Mouse (Mus musculus) lung, embryonic 16.5 days (tissue): ENCODE results near the gene Fignl2. TPM values are rescaled to one million over a fixed set of nuclear protein-coding genes. Genes with fewer than 3 reads are reported as not detected.
A peak's percentile ranks its signal among the peaks of the same experiment; 100 is the strongest.

ENCODE experiments used
- ATAC-seq: fragments of 200-750 bp; cut with Nextera tagmentation; 2 replicates; pipeline ENCODE4 v1.8.0; 2017; ENCODE audit warnings: low read depth, mild to moderate bottlenecking, moderate library complexity
- H3K27ac ChIP-seq: fragments of 300-500 bp; sonication (generic); 2 replicates; pipeline ENCODE4 v1.5.1; 2014; ENCODE audit warnings: mild to moderate bottlenecking, control low read depth, low read length
- H3K27me3 ChIP-seq: fragments of 300-500 bp; sonication (generic); 2 replicates; pipeline ENCODE4 v1.6.1; 2014; ENCODE audit warnings: low read depth, low read length, mixed read lengths; ENCODE audit not compliant: control insufficient read depth, insufficient read depth
- H3K36me3 ChIP-seq: fragments of 300-500 bp; sonication (generic); 2 replicates; pipeline ENCODE4 v1.6.1; 2014; ENCODE audit warnings: low read length; ENCODE audit not compliant: control insufficient read depth, insufficient read depth
- H3K4me1 ChIP-seq: fragments of 300-500 bp; sonication (generic); replicated peaks from 2 replicates; pipeline ENCODE4 v1.6.1; 2014; ENCODE audit warnings: low read length, mixed read lengths; ENCODE audit not compliant: control insufficient read depth, insufficient read depth
- H3K4me2 ChIP-seq: fragments of 300-500 bp; sonication (generic); 2 replicates; pipeline ENCODE4 v1.6.1; 2014; ENCODE audit warnings: low read depth, low read length, control low read depth
- H3K4me3 ChIP-seq: fragments of 300-500 bp; sonication (generic); 2 replicates; pipeline ENCODE4 v1.5.1; 2014; ENCODE audit warnings: mild to moderate bottlenecking, low read length, control low read depth
- H3K9ac ChIP-seq: fragments of 300-500 bp; sonication (generic); 2 replicates; pipeline ENCODE4 v1.6.1; 2014; ENCODE audit warnings: low read length, control low read depth
- H3K9me3 ChIP-seq: fragments of 300-500 bp; sonication (generic); 2 replicates; pipeline ENCODE4 v1.6.1; 2016; ENCODE audit warnings: low read length; ENCODE audit not compliant: control insufficient read depth
- WGBS: fragments of 180-500 bp; shearing (Covaris S2); extraction: QIAGEN DNeasy Blood & Tissue Kit; methylation state at CpG from one replicate; pipeline ENCODE4 v1.1.7; 2014; 5-methylcytosine and 5-hydroxymethylcytosine counted together
- polyA plus RNA-seq: library from polyadenylated mRNA; unstranded; fragments of >200 nt; fragmentation: Nextera tagmentation; extraction: Ambion mirVana; gene quantifications from 2 replicates; pipeline ENCODE4 v1.2.1, GENCODE M21; 2015

The Fignl2 gene
- polyA plus RNA-seq, 1 experiment from 2014 or later, result 0.20 TPM

GRCm38 (mm10) chr15:101065069-101065468, 13.3 kb downstream of the Fignl2 start:
- H3K9ac ChIP-seq, result no peak overlapping the region
- H3K9me3 ChIP-seq, result no peaks in the 10 kb centered on the region
- no peak for ATAC-seq
- no peaks in the 10 kb centered on the region for H3K27me3 ChIP-seq
- H3K4me2 ChIP-seq, result no peak overlapping the region
- H3K27ac ChIP-seq, result no peak overlapping the region
- no peaks in the 10 kb centered on the region for H3K36me3 ChIP-seq
- no peak overlapping the region for H3K4me3 ChIP-seq
- peaks cover 47% of the 10 kb centered on the region for H3K4me1 ChIP-seq
- 37% methylated on average over 6 of the region's 6 CpGs for WGBS

GRCm38 (mm10) chr15:101060280-101060852, 18.0 kb downstream of the Fignl2 start:
- no peak overlapping the region for H3K4me2 ChIP-seq
- no peaks in the 10 kb centered on the region for H3K9me3 ChIP-seq
- no peak overlapping the region for H3K27ac ChIP-seq
- H3K4me3 ChIP-seq, result no peak overlapping the region
- no peaks in the 10 kb centered on the region for H3K36me3 ChIP-seq
- H3K9ac ChIP-seq, result no peak overlapping the region
- ATAC-seq, result no peak
- H3K4me1 ChIP-seq, result peaks cover 5% of the 10 kb centered on the region
- peaks cover 5% of the 10 kb centered on the region for H3K27me3 ChIP-seq
- 73% methylated on average over 11 of the region's 11 CpGs for WGBS

DNA sequence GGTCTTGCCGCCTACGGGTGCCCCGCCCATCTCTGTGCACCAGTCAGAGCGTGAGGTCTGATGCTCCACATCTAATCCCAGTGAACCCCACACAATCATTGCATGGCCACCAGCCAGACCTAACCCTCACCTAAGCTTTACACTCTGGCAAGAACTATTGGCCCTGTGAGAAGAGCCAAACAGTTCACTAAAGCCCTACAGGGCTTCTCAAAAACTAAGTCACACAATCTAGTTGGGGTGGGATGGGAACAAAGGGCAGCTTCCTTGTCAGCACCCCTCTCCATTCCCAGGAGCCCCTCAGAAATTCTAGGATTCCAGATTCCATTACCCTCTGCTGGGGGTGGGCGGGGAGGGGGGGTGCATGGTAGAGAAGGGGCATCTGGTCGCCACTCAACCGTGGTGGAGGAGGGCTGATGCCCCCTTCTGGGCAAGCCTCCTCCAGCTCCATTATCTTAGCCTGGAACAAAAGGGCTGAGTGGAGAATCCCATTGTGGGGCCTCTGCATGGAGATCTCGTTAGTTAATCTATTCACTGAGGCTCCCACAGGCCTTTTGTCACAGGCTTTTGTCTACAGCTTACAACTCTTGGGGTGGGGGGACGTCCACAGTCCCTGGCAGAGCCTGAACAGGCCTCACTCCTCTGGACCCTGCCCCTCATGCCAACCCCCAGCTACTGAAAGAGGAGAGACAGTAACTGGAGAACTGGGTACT, 18.6 kb downstream of the Fignl2 start:
- WGBS, result 62% methylated on average over 9 of the region's 9 CpGs
- Histone ChIP-seq H3K4me1 (no peaks in the 10 kb centered on the region), H3K27ac (no peak overlapping the region), H3K9me3 (no peaks in the 10 kb centered on the region), H3K9ac (no peak overlapping the region), H3K4me3 (no peak overlapping the region), H3K36me3 (no peaks in the 10 kb centered on the region), H3K4me2 (no peak overlapping the region), H3K27me3 (peaks cover 11% of the 10 kb centered on the region)
- no peak for ATAC-seq

DNA sequence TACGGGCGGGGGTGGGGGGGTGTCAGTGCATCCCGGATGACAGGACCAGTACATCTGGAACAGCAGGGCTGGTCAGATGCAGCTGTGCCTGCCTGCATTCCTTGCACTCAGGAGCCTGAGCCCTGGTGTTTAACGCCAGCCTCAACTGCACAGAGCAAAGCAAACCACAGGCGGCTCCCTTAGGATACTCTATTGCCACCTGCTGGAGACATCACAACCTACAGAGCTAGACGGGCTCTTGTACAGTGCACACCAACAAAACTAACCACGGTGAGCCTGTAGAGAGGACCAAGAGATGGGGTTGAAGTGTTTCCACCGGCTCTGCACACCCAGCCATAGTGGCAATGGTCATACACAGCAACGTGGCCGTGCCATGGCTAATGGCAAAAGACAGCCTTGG, 22.1 kb downstream of the Fignl2 start:
- Histone ChIP-seq H3K4me2 (no peak overlapping the region), H3K27ac (no peak overlapping the region), H3K4me1 (peaks cover 7% of the 10 kb centered on the region), H3K36me3 (peaks cover 3% of the 10 kb centered on the region; the same call in 1 of the 2 replicates), H3K4me3 (no peak overlapping the region), H3K27me3 (peaks cover 45% of the 10 kb centered on the region), H3K9me3 (no peaks in the 10 kb centered on the region), H3K9ac (no peak overlapping the region)
- peak; percentile 72 for ATAC-seq
- WGBS, result 41% methylated on average over 10 of the region's 10 CpGs

DNA sequence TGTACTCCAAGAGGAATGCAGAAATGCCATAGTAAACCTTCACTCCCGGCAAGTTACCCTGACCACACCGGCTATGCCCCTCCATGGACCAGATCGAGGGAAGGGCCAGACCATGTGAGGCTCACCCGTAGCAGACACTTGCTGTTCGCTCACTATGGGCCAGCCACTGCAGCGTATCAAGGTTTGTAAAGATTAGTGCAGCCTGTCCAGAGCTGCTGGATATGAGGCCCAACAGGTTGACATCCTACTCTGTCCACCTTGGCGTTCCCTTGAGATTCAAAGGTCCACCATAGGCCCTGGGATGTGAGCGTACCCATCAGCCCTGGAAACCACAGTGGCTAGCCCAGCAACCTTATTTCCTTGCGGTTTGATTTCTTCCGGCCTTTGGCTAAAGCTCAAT, 23.8 kb downstream of the Fignl2 start:
- H3K4me2 ChIP-seq, result no peak overlapping the region
- H3K4me3 ChIP-seq, result no peak overlapping the region
- no peaks in the 10 kb centered on the region for H3K9me3 ChIP-seq
- H3K27ac ChIP-seq, result no peak overlapping the region
- H3K4me1 ChIP-seq, result peaks cover 7% of the 10 kb centered on the region
- WGBS, result 80% methylated on average over 10 of the region's 10 CpGs
- no peak overlapping the region for H3K9ac ChIP-seq
- H3K36me3 ChIP-seq, result peaks cover 3% of the 10 kb centered on the region; the same call in 1 of the 2 replicates
- H3K27me3 ChIP-seq, result peaks cover 57% of the 10 kb centered on the region
- ATAC-seq, result no peak

GRCm38 (mm10) chr15:101053832-101054459, 24.4 kb downstream of the Fignl2 start:
- Histone ChIP-seq H3K27me3 (peaks cover 60% of the 10 kb centered on the region), H3K9me3 (no peaks in the 10 kb centered on the region), H3K27ac (no peak overlapping the region), H3K36me3 (peaks cover 3% of the 10 kb centered on the region; the same call in 1 of the 2 replicates), H3K4me2 (peak overlapping the region; percentile 56), H3K4me1 (peaks cover 7% of the 10 kb centered on the region), H3K4me3 (peak overlapping the region; percentile 40), H3K9ac (peak overlapping the region; percentile 33)
- 20% methylated on average over 54 of the region's 65 CpGs for WGBS
- no peak for ATAC-seq

- Histone ChIP-seq H3K27me3 (peaks cover 71% of the 10 kb centered on the region), H3K4me2 (peak overlapping the region; percentile 56), H3K36me3 (peaks cover 3% of the 10 kb centered on the region; the same call in 1 of the 2 replicates), H3K4me1 (peaks cover 7% of the 10 kb centered on the region), H3K4me3 (peak overlapping the region; percentile 40), H3K27ac (no peak overlapping the region), H3K9ac (peak overlapping the region; percentile 33), H3K9me3 (no peaks in the 10 kb centered on the region)
- 26% methylated on average over 72 of the region's 120 CpGs for WGBS
- peak; percentile 36 for ATAC-seq
Observed at GRCm38 (mm10) chr15:101052560-101053501, 25.5 kb downstream of the Fignl2 start.

- peaks cover 3% of the 10 kb centered on the region; the same call in 1 of the 2 replicates for H3K36me3 ChIP-seq
Observed at GRCm38 (mm10) chr15:101051869-101052268, 26.5 kb downstream of the Fignl2 start.

More at GRCm38 (mm10) chr15:101051869-101052268, 26.5 kb downstream of the Fignl2 start:
- Histone ChIP-seq H3K4me3 (no peak overlapping the region), H3K4me1 (peaks cover 13% of the 10 kb centered on the region), H3K9me3 (no peaks in the 10 kb centered on the region), H3K4me2 (no peak overlapping the region), H3K27me3 (peaks cover 79% of the 10 kb centered on the region), H3K27ac (no peak overlapping the region), H3K9ac (no peak overlapping the region)
- ATAC-seq, result no peak
- 66% methylated on average over 10 of the region's 10 CpGs for WGBS
